Mouse (Mus musculus) heart, adult 11 months (tissue): ENCODE measurements around the gene Prr5l.

ENCODE experiments used
- DNase-seq: peaks from one replicate; pipeline ENCODE4 v3.0.0; 2022

Prr5l gene

GRCm38 (mm10) chr2:101721835-101722234, 161.0 kb downstream of the Prr5l start:
- no peak for DNase-seq

GRCm38 (mm10) chr2:101717162-101717561, 165.7 kb downstream of the Prr5l start:
- DNase-seq = no peak

- DNase-seq = peak; percentile 89
Measured at GRCm38 (mm10) chr2:101715650-101716323, 167.0 kb downstream of the Prr5l start.

GRCm38 (mm10) chr2:101711608-101712007, 171.2 kb downstream of the Prr5l start:
- DNase-seq = peak; percentile 74

- peak; percentile 31 for DNase-seq
Measured at GRCm38 (mm10) chr2:101705941-101706485, 176.8 kb downstream of the Prr5l start.

GRCm38 (mm10) chr2:101699284-101699683, 183.5 kb downstream of the Prr5l start:
- DNase-seq = no peak

GRCm38 (mm10) chr2:101695584-101695983, 187.2 kb downstream of the Prr5l start:
- peak; percentile 76 for DNase-seq

GRCm38 (mm10) chr2:101693577-101694215, 189.1 kb downstream of the Prr5l start:
- peak; percentile 43 for DNase-seq

- peak; percentile 59 for DNase-seq
Measured at GRCm38 (mm10) chr2:101693043-101693442, 189.8 kb downstream of the Prr5l start.

- DNase-seq = peak; percentile 68
Measured at GRCm38 (mm10) chr2:101690252-101690827, 192.5 kb downstream of the Prr5l start.

GRCm38 (mm10) chr2:101688011-101688410, 194.8 kb downstream of the Prr5l start:
- peak; percentile 65 for DNase-seq

GRCm38 (mm10) chr2:101684421-101684820, 198.4 kb downstream of the Prr5l start:
- DNase-seq = peak; percentile 93

GRCm38 (mm10) chr2:101679164-101679784, 203.6 kb downstream of the Prr5l start:
- DNase-seq = peak; percentile 67

GRCm38 (mm10) chr2:101678236-101679021, 204.4 kb downstream of the Prr5l start, which contains the start of gene Traf6:
Gene Traf6, plus strand, starts transcription at chr2:101678429.
- peak; percentile 99 for DNase-seq

GRCm38 (mm10) chr2:101673547-101673946, 209.3 kb downstream of the Prr5l start:
- DNase-seq = peak; percentile 39

GRCm38 (mm10) chr2:101668751-101669150, 214.1 kb downstream of the Prr5l start:
- DNase-seq = peak; percentile 58

- no peak for DNase-seq
Measured at GRCm38 (mm10) chr2:101665703-101666092, 217.1 kb downstream of the Prr5l start.

- DNase-seq = peak; percentile 95
Measured at GRCm38 (mm10) chr2:101665058-101665702, 217.6 kb downstream of the Prr5l start.
